ENCODE assay signal across 29 mouse cellular contexts in genomic region chr5:113968371-113968770, GRCm38 (mm10). TPM values are rescaled to one million over a fixed set of nuclear protein-coding genes. Genes with fewer than 3 reads are reported as not detected.
DNase-seq lines count a peak whose midpoint lies in the region; ATAC-seq lines count a peak whose summit lies in the region.
"Had no signal": no experiment of that assay in that cellular context is flagged by ENCODE, and none has a peak within 500 bp of the region (broad histone marks: within the 10 kb centered on the region; RNA-seq: fewer than 3 reads in every experiment).

No protein-coding gene starts in this region.

- no peak overlapping the region for H3K4me2 ChIP-seq in kidney, embryonic 16.5 days (replicated peaks; ENCODE audit: low read depth, low read length)
- H3K4me2 ChIP-seq: heart, embryonic 13.5 days; intestine, embryonic 15.5 days; midbrain, embryonic 11.5 days had no signal

- H3K27ac ChIP-seq in heart, embryonic 10.5 days: no peak overlapping the region
- no peak overlapping the region for H3K27ac ChIP-seq in kidney, embryonic 16.5 days (ENCODE audit: low read length)
- H3K27ac ChIP-seq: forebrain, embryonic 10.5 days; heart, embryonic 13.5 days; intestine, embryonic 15.5 days; layer of hippocampus, adult 2 months had no signal

- peaks cover 68% of the 10 kb centered on the region for H3K36me3 ChIP-seq in heart, embryonic 10.5 days
- H3K36me3 ChIP-seq in kidney, embryonic 16.5 days (ENCODE audit: insufficient read depth, low read length): peaks cover 36% of the 10 kb centered on the region

- ATAC-seq in kidney, embryonic 16.5 days (ENCODE audit: low FRiP score, low TSS enrichment): no peak
- ATAC-seq: hindbrain, embryonic 16.5 days; intestine, embryonic 15.5 days; Patski had no signal

- H3K27me3 ChIP-seq in heart, embryonic 10.5 days (ENCODE audit: insufficient read depth, poor library complexity, severe bottlenecking): no peaks in the 10 kb centered on the region
- H3K27me3 ChIP-seq in kidney, embryonic 16.5 days (ENCODE audit: insufficient read depth, low read length): no peaks in the 10 kb centered on the region
- H3K27me3 ChIP-seq: CH12.LX; heart, embryonic 13.5 days; intestine, embryonic 15.5 days; Patski had no signal

- peak; percentile 96 for DNase-seq in heart, adult 11 months
- no peak for DNase-seq in heart, embryonic 10.5 days (ENCODE audit: low spot score)
- DNase-seq in kidney, adult 18-20 months: peak; percentile 68
- peak; percentile 61 to 65 for DNase-seq in kidney, adult 8-10 months
- DNase-seq in kidney, postnatal 25 days: peak; percentile 73 to 88
- DNase-seq in c-Kit-positive CD71-positive TER-119-positive erythroid progenitor cells, embryonic 14.5 days (ENCODE audit: low spot score): no peak
- DNase-seq: adrenal gland, postnatal 36 days; B cell, adult 2 months; cerebellum, adult 11-12 months; cerebellum, postnatal 10 days; lung, adult 18-20 months; lung, postnatal 10 days; thymus, postnatal 36 days had no signal

- H3K9ac ChIP-seq in kidney, embryonic 16.5 days (replicated peaks; ENCODE audit: low read length): no peak overlapping the region
- H3K9ac ChIP-seq: heart, embryonic 13.5 days; intestine, embryonic 15.5 days had no signal

- H3K4me1 ChIP-seq in heart, embryonic 10.5 days: peaks cover 44% of the 10 kb centered on the region
- H3K4me1 ChIP-seq in kidney, embryonic 16.5 days (ENCODE audit: insufficient read depth, low read length): peaks cover 33% of the 10 kb centered on the region

- H3K4me3 ChIP-seq in heart, embryonic 10.5 days: no peak overlapping the region
- no peak overlapping the region for H3K4me3 ChIP-seq in kidney, embryonic 16.5 days (ENCODE audit: low read length)
- H3K4me3 ChIP-seq: forebrain, embryonic 10.5 days; heart, embryonic 13.5 days; intestine, embryonic 15.5 days; layer of hippocampus, adult 2 months had no signal

- 81% methylated on average over 11 of the region's 11 CpGs for WGBS in heart, embryonic 10.5 days
- 41% methylated on average over 11 of the region's 11 CpGs for WGBS in kidney, embryonic 16.5 days

- H3K9me3 ChIP-seq in heart, embryonic 10.5 days: no peaks in the 10 kb centered on the region
- H3K9me3 ChIP-seq in kidney, embryonic 16.5 days (ENCODE audit: low read length): no peaks in the 10 kb centered on the region
- H3K9me3 ChIP-seq: forebrain, embryonic 10.5 days; G1E; heart, embryonic 13.5 days; intestine, embryonic 15.5 days had no signal

RNA-seq across cellular contexts. Expression of gene Ssh1, which starts 25.3 kb away (rescaled TPM):
- polyA plus RNA-seq in heart, embryonic 10.5 days (2016; fragmentation: Nextera tagmentation; extraction: Ambion mirVana): 16.7 and 18.3 TPM in 2 replicates
- polyA plus RNA-seq in kidney, embryonic 16.5 days (2015; fragmentation: Nextera tagmentation; extraction: Ambion mirVana): 15.0 and 16.7 TPM in 2 replicates

RNA-seq across cellular contexts. Expression of gene Dao, which starts 35.1 kb away (rescaled TPM):
- not detected in 2 replicates for polyA plus RNA-seq in heart, embryonic 10.5 days (2016; fragmentation: Nextera tagmentation; extraction: Ambion mirVana)
- 20.4 and 22.5 TPM in 2 replicates for polyA plus RNA-seq in kidney, embryonic 16.5 days (2015; fragmentation: Nextera tagmentation; extraction: Ambion mirVana)
- polyA plus RNA-seq: cortical plate, adult 2 months; embryonic facial prominence, embryonic 11.5 days; forebrain, embryonic 10.5 days; G1E; heart, embryonic 13.5 days; hindbrain, embryonic 16.5 days; limb, embryonic 11.5 days; liver, adult 2 months; midbrain, embryonic 11.5 days; midbrain, postnatal 0 days; neural tube, embryonic 14.5 days had no signal

RNA-seq across cellular contexts. Expression of gene Coro1c, which starts 59.8 kb away (rescaled TPM):
- polyA plus RNA-seq in heart, embryonic 10.5 days (2016; fragmentation: Nextera tagmentation; extraction: Ambion mirVana): 163 and 178 TPM in 2 replicates
- polyA plus RNA-seq in kidney, embryonic 16.5 days (2015; fragmentation: Nextera tagmentation; extraction: Ambion mirVana): 122 and 126 TPM in 2 replicates

Comparison
In these comparisons a context has a peak if more than half of its experiments do, and no peak if none do; other contexts are left out.
1. DNase-seq: peak in heart, adult 11 months (single experiment), kidney, adult 18-20 months (single experiment), kidney, adult 8-10 months (2 of 2) and kidney, postnatal 25 days (2 of 2); none in heart, embryonic 10.5 days (single experiment) and c-Kit-positive CD71-positive TER-119-positive erythroid progenitor cells, embryonic 14.5 days (single experiment).
2. RNA of gene Dao, which starts 35.1 kb away (polyA plus RNA-seq): 20.4 to 22.5 TPM in kidney, embryonic 16.5 days; not detected in heart, embryonic 10.5 days; every median in the first group is over 10 times any median in the second.